Mouse (Mus musculus) E14TG2a.4 (cell line): Measurements from ENCODE around the gene Ube2f.

Experiments used
- H3K27me3 ChIP-seq: 2 replicates; pipeline ENCODE4 v1.6.1; 2014; ENCODE audit warnings: low read length, control low read depth; ENCODE audit not compliant: insufficient read depth
- H3K36me3 ChIP-seq: 2 replicates; pipeline ENCODE4 v1.6.1; 2014; ENCODE audit warnings: low read length, control low read depth; ENCODE audit not compliant: insufficient read depth
- H3K4me1 ChIP-seq: replicated peaks from 2 replicates; pipeline ENCODE4 v1.6.1; 2014; ENCODE audit warnings: low read depth, low read length, control low read depth
- H3K4me3 ChIP-seq: replicated peaks from 2 replicates; pipeline ENCODE4 v1.5.1; 2014; ENCODE audit warnings: mild to moderate bottlenecking, low read length
- H3K9me3 ChIP-seq: 2 replicates; pipeline ENCODE4 v1.6.1; 2014; ENCODE audit warnings: low read length, control low read depth
- CTCF ChIP-seq: conservative IDR thresholded peaks from 2 replicates; pipeline ENCODE4 v1.5.1; 2014; ENCODE audit warnings: low read length
- NANOG ChIP-seq: IDR thresholded peaks from 2 replicates; pipeline ENCODE4 v1.6.1; 2014; ENCODE audit warnings: borderline replicate concordance, low read length, mixed read lengths
- POU5F1 ChIP-seq: IDR thresholded peaks from 2 replicates; pipeline ENCODE4 v1.6.1; 2014; ENCODE audit warnings: low read length, borderline replicate concordance

Gene Ube2f

DNA sequence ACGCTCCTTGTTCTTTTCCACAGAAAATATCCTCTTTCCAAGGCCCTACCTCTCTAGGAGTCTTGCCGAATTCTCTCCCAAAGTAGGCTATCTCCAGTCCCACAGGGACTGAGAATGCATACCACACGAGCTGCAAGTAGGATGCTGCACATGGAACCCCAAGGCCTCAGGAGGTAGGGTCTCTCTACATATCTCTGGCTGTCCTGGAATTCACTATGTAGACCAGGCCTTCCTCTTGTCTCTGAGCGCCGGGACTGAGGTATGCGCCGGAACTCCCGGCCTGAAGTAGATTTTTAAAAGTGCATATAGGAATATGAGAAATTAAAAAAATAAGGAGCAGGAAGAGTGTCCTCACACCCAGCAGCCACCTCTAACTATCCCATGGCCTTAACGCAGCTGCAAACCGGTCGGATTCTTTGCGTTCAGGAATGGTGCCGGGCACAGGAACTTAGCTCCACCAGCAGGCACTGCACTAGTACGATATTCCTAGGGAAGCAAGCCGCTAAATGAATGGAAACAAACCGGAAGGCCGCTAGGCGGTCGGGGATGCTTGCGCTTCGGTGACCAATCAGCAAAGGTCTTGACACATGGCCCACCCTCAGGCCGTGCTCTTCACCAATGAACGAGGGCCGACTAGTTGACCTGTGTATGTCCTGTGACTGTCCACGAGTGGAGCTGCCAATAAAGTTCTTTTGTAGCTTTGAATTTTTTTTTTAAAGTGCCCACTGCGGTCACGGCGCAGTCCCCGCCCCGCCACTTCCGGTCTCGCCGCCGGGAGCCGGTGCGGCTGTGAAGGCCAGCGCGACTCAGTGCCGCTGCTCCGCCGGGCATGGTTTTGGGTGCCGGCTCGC is at the start of gene Ube2f:
Gene Ube2f (plus strand): TSS at position 741 of the 851 bp plus-strand sequence.
- Histone ChIP-seq H3K27me3 (no peaks in the 10 kb centered on the region), H3K36me3 (peaks cover 15% of the 10 kb centered on the region), H3K4me1 (peaks cover 37% of the 10 kb centered on the region), H3K9me3 (no peaks in the 10 kb centered on the region), H3K4me3 (peak within 1 kb of the TSS; percentile 95)
- TF ChIP-seq POU5F1 (no peak), NANOG (no peak), CTCF (no peak)

GRCm38 (mm10) chr1:91201122-91201521 is 49.0 kb upstream of the Ube2f start:
- TF ChIP-seq NANOG (no peak), POU5F1 (no peak), CTCF (no peak)
- H3K27me3 ChIP-seq, result no peaks in the 10 kb centered on the region
- no peaks in the 10 kb centered on the region for H3K9me3 ChIP-seq
- no peak overlapping the region for H3K4me3 ChIP-seq
- peaks cover 4% of the 10 kb centered on the region; the same call in 1 of the 2 replicates for H3K4me1 ChIP-seq
- no peaks in the 10 kb centered on the region for H3K36me3 ChIP-seq

GRCm38 (mm10) chr1:91204221-91204765 is 45.8 kb upstream of the Ube2f start:
- TF ChIP-seq POU5F1 (no peak), NANOG (no peak), CTCF (no peak)
- no peaks in the 10 kb centered on the region for H3K9me3 ChIP-seq
- no peak overlapping the region for H3K4me3 ChIP-seq
- H3K27me3 ChIP-seq, result 0 out of 2 replicates have a peak, but pooled peaks cover 9% of the 10 kb centered on the region
- H3K4me1 ChIP-seq, result peaks cover 4% of the 10 kb centered on the region; the same call in 1 of the 2 replicates
- H3K36me3 ChIP-seq, result no peaks in the 10 kb centered on the region

DNA sequence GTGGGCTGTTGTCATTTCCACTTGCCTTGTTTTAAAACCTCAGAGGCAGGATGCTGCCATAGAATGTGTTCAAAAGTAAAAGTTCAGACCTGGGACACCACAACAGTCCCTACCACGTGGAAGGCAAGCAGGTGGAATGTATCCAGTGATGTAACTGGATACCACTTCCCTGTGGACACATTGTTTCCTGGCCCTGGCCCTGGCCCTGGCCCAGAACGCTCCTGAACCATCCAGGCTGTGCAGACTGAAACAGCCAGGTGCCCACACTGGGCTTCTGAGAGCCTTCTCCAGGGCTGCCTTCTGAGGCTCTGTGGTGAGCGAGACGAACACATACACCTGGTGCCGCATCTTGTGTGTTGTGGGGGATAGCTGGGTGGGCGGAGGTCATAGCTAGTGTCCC is 44.5 kb upstream of the Ube2f start:
- Histone ChIP-seq H3K4me1 (no peaks in the 10 kb centered on the region), H3K9me3 (no peaks in the 10 kb centered on the region), H3K36me3 (no peaks in the 10 kb centered on the region), H3K4me3 (no peak overlapping the region), H3K27me3 (0 out of 2 replicates have a peak, but pooled peaks cover 12% of the 10 kb centered on the region)
- TF ChIP-seq POU5F1 (no peak), CTCF (no peak), NANOG (no peak)

DNA sequence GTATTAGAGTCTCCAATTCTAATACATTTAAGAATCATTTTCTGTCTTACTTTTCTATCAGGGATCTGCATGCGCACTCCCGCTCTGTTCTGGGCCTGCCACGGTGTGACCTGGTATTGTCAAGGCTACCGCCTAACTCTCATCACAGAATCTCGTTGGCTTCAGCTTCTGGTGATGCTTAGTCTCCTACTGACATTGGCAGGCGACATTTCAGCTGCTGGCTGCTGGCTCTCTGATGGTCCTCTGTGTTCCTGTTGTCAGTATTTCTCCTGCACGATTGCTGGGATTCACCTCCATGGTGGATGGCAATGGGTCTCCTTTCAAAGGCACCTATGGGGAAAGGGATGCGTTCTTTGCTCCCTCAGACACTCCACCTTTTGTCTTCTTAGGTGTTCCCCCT is 43.8 kb upstream of the Ube2f start:
- Histone ChIP-seq H3K36me3 (no peaks in the 10 kb centered on the region), H3K4me3 (no peak overlapping the region), H3K4me1 (no peaks in the 10 kb centered on the region), H3K27me3 (0 out of 2 replicates have a peak, but pooled peaks cover 12% of the 10 kb centered on the region), H3K9me3 (no peaks in the 10 kb centered on the region)
- TF ChIP-seq CTCF (no peak), POU5F1 (no peak), NANOG (no peak)

GRCm38 (mm10) chr1:91206873-91207272 is 43.2 kb upstream of the Ube2f start:
- no peak for TF ChIP-seq CTCF
- no peak for TF ChIP-seq POU5F1
- no peak for TF ChIP-seq NANOG
- no peak overlapping the region for H3K4me3 ChIP-seq
- H3K9me3 ChIP-seq, result no peaks in the 10 kb centered on the region
- no peaks in the 10 kb centered on the region for H3K4me1 ChIP-seq
- peaks cover 14% of the 10 kb centered on the region; the same call in 1 of the 2 replicates for H3K27me3 ChIP-seq
- H3K36me3 ChIP-seq, result no peaks in the 10 kb centered on the region

DNA sequence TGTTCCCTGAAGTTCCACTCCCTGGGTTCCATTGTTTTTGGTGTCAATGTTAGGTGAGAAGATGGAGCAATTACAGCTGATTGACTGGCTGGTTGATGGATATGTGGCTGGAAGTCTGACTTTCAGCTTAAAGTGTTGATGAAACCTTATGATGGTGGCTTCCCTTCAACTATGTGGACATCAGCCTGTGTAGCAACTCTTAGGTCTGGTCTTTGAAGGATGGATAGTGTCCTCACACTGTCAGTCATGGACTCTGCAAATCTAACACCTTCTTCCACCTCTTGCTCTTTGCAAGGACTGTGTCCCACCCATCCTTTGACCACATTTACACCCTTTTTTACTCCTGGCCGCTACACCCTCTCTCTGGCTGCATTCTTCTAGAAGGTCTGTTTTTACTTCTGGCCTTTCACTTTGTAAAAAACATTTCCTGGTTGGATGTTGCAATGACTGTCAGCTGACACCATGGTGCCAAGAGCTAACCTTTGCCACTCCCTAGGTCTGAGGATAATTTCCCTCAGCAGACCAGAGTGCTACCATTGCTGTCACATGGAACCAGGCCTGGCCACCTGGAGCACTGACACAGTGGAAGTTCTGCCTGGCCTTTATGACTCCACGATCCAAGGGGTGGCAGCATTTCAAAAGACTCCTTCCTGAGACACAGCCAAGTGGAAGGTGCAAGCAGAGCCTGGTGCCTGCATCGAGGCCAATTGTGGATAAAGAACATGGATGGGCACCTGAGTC is 42.6 kb upstream of the Ube2f start:
- TF ChIP-seq CTCF (no peak), POU5F1 (no peak), NANOG (no peak)
- no peaks in the 10 kb centered on the region for H3K4me1 ChIP-seq
- H3K27me3 ChIP-seq, result peaks cover 18% of the 10 kb centered on the region
- H3K9me3 ChIP-seq, result no peaks in the 10 kb centered on the region
- H3K4me3 ChIP-seq, result no peak overlapping the region
- no peaks in the 10 kb centered on the region for H3K36me3 ChIP-seq

- Histone ChIP-seq H3K4me1 (no peaks in the 10 kb centered on the region), H3K4me3 (no peak overlapping the region), H3K9me3 (no peaks in the 10 kb centered on the region), H3K27me3 (peaks cover 18% of the 10 kb centered on the region), H3K36me3 (no peaks in the 10 kb centered on the region)
- TF ChIP-seq CTCF (no peak), POU5F1 (no peak), NANOG (no peak)
Measured at GRCm38 (mm10) chr1:91209343-91209742, 40.8 kb upstream of the Ube2f start.
